Comparison of ENCODE assay signal across 28 mouse cellular contexts in genomic region chr9:71699087-71699486, GRCm38 (mm10).
DNase-seq lines count a peak whose midpoint lies in the region; ATAC-seq and TF ChIP-seq lines count a peak whose summit lies in the region.
"Had no signal": no experiment of that assay in that cellular context is flagged by ENCODE, and none has a peak within 500 bp of the region (broad histone marks: within the 10 kb centered on the region; RNA-seq: fewer than 3 reads in every experiment).

No protein-coding gene starts in this region.

- H3K79me2 ChIP-seq in liver, adult 2 months (ENCODE audit: control insufficient read depth, insufficient read depth, low read length) = peaks cover 9% of the 10 kb centered on the region

- H3K4me3 ChIP-seq in liver, adult 2 months (ENCODE audit: insufficient read depth, low read depth, low read length) = no peak overlapping the region
- no peak overlapping the region for H3K4me3 ChIP-seq in liver, embryonic 12.5 days
- H3K4me3 ChIP-seq in liver, embryonic 15.5 days (replicated peaks) = no peak overlapping the region
- H3K4me3 ChIP-seq: embryonic facial prominence, embryonic 10.5 days; embryonic facial prominence, embryonic 13.5 days; erythroblast, embryonic 14.5 days; forebrain, embryonic 12.5 days; forebrain, embryonic 15.5 days; heart, adult 2 months; heart, embryonic 10.5 days; heart, embryonic 13.5 days had no signal

- no peak overlapping the region for H3K9ac ChIP-seq in liver, adult 2 months (ENCODE audit: low read depth, low read length)
- no peak overlapping the region for H3K9ac ChIP-seq in liver, embryonic 12.5 days
- no peak overlapping the region for H3K9ac ChIP-seq in liver, embryonic 15.5 days
- H3K9ac ChIP-seq: embryonic facial prominence, embryonic 13.5 days; forebrain, embryonic 12.5 days; forebrain, embryonic 15.5 days; heart, embryonic 13.5 days; hindbrain, embryonic 14.5 days had no signal

- no peaks in the 10 kb centered on the region for H3K9me3 ChIP-seq in liver, embryonic 12.5 days (replicated peaks)
- H3K9me3 ChIP-seq in liver, embryonic 15.5 days (replicated peaks) = no peaks in the 10 kb centered on the region
- H3K9me3 ChIP-seq: embryonic facial prominence, embryonic 10.5 days; embryonic facial prominence, embryonic 13.5 days; forebrain, embryonic 12.5 days; forebrain, embryonic 15.5 days; heart, embryonic 10.5 days; heart, embryonic 13.5 days had no signal

- peak overlapping the region; percentile 16 for H3K27ac ChIP-seq in liver, adult 2 months (replicated peaks; ENCODE audit: insufficient read depth, low read depth, low read length)
- H3K27ac ChIP-seq in liver, embryonic 12.5 days = no peak overlapping the region
- no peak overlapping the region for H3K27ac ChIP-seq in liver, embryonic 15.5 days (replicated peaks)
- H3K27ac ChIP-seq: embryonic facial prominence, embryonic 10.5 days; embryonic facial prominence, embryonic 13.5 days; forebrain, embryonic 12.5 days; forebrain, embryonic 15.5 days; heart, adult 2 months; heart, embryonic 10.5 days; heart, embryonic 13.5 days; hindbrain, embryonic 14.5 days had no signal

- H3K36me3 ChIP-seq in liver, adult 2 months (ENCODE audit: control insufficient read depth, insufficient read depth, low read length) = peaks cover 3% of the 10 kb centered on the region; the same call in 1 of the 2 replicates
- no peaks in the 10 kb centered on the region for H3K36me3 ChIP-seq in liver, embryonic 12.5 days
- H3K36me3 ChIP-seq in liver, embryonic 15.5 days (replicated peaks) = no peaks in the 10 kb centered on the region
- H3K36me3 ChIP-seq: embryonic facial prominence, embryonic 10.5 days; embryonic facial prominence, embryonic 13.5 days; forebrain, embryonic 12.5 days; forebrain, embryonic 15.5 days had no signal

- H3K4me1 ChIP-seq in liver, adult 2 months (ENCODE audit: control insufficient read depth, insufficient read depth, low read length) = peaks cover 20% of the 10 kb centered on the region
- H3K4me1 ChIP-seq in liver, embryonic 12.5 days = peaks cover 2% of the 10 kb centered on the region; the same call in 1 of the 2 replicates
- no peaks in the 10 kb centered on the region; the same call in 1 of the 2 replicates for H3K4me1 ChIP-seq in liver, embryonic 15.5 days (replicated peaks)
- H3K4me1 ChIP-seq: forebrain, embryonic 12.5 days; forebrain, embryonic 15.5 days had no signal

- TF ChIP-seq POLR2A in liver, adult 2 months (IDR thresholded peaks at IDR 0.05; ENCODE audit: extremely low read depth, insufficient read depth, low read length) = no peak

- DNase-seq in liver, adult 2 months (ENCODE audit: extremely low read depth, low read depth, low spot score) = peak; percentile 95
- peak; percentile 83 for DNase-seq in yolk sac, embryonic 10.5 days (ENCODE audit: low spot score)
- no peak for DNase-seq in left cerebral cortex, adult 9 months (ENCODE audit: low spot score in 2 of 2)
- no peak for DNase-seq in left cerebral cortex, adult 11 months (ENCODE audit: low spot score)
- DNase-seq: adrenal gland, adult 8-10 months; adrenal gland, postnatal 25 days; cerebellum, adult 11-12 months; cerebellum, adult 8-10 months; cerebellum, postnatal 10 days; cerebellum, postnatal 36 days; embryo, embryonic 11 days; gastrocnemius, postnatal 10 days; gastrocnemius, postnatal 36 days; heart, adult 2 months; heart, postnatal 14 days; heart, postnatal 4 days had no signal

- peak; percentile 46 for TF ChIP-seq CTCF in liver, adult 2 months (IDR thresholded peaks at IDR 0.05; ENCODE audit: low read depth, low read length)

- WGBS in liver, adult 2 months = 34% methylated on average over 5 of the region's 5 CpGs
- WGBS in liver, embryonic 12.5 days (ENCODE audit: insufficient replicate concordance) = 65% methylated on average over 5 of the region's 5 CpGs
- 61% methylated on average over 5 of the region's 5 CpGs for WGBS in liver, embryonic 15.5 days (ENCODE audit: insufficient replicate concordance)

- H3K27me3 ChIP-seq in liver, adult 2 months (ENCODE audit: control insufficient read depth, insufficient read depth, low read length) = no peaks in the 10 kb centered on the region
- H3K27me3 ChIP-seq in liver, embryonic 12.5 days (replicated peaks) = peaks cover 10% of the 10 kb centered on the region; the same call in 1 of the 2 replicates
- H3K27me3 ChIP-seq in liver, embryonic 15.5 days = no peaks in the 10 kb centered on the region; the same call in 1 of the 2 replicates
- H3K27me3 ChIP-seq: embryonic facial prominence, embryonic 13.5 days; forebrain, embryonic 12.5 days; forebrain, embryonic 15.5 days; heart, embryonic 13.5 days had no signal

- no peak overlapping the region for H3K4me2 ChIP-seq in liver, embryonic 12.5 days
- H3K4me2 ChIP-seq in liver, embryonic 15.5 days = no peak overlapping the region
- H3K4me2 ChIP-seq: embryonic facial prominence, embryonic 13.5 days; forebrain, embryonic 12.5 days; forebrain, embryonic 15.5 days; heart, embryonic 13.5 days; hindbrain, embryonic 14.5 days had no signal

- ATAC-seq in liver, embryonic 12.5 days = peak; percentile 55; the same call in 1 of the 2 replicates
- ATAC-seq in liver, embryonic 15.5 days (ENCODE audit: insufficient read depth) = peak; percentile 75
- ATAC-seq: activated CD4-positive, CD25-positive, alpha-beta regulatory T cell, adult 4 months; CD4-positive, CD25-positive, alpha-beta regulatory T cell, adult 4 months; forebrain, embryonic 15.5 days had no signal

Comparison
In these comparisons a context has a peak if more than half of its experiments do, and no peak if none do; other contexts are left out.
1. DNase-seq: peak in liver, adult 2 months (single experiment) and yolk sac, embryonic 10.5 days (single experiment); none in left cerebral cortex, adult 9 months (0 of 2) and left cerebral cortex, adult 11 months (single experiment).